Mouse (Mus musculus) CD8-positive naive resting alpha-beta T cell, adult 2 months (primary cell): ENCODE results near the gene 1500015O10Rik.

Experiments
- DNase-seq, 2 experiments: peaks; one replicate each; pipeline ENCODE4 v3.0.0; 2022; ENCODE audit warnings: low read depth in 2 of 2, low spot score in 2 of 2

The 1500015O10Rik gene

GRCm38 (mm10) chr1:43730491-43730924 is at the start of gene 1500015O10Rik:
TSS of gene 1500015O10Rik (plus strand) at chr1:43730602.
- DNase-seq: no peak

DNA sequence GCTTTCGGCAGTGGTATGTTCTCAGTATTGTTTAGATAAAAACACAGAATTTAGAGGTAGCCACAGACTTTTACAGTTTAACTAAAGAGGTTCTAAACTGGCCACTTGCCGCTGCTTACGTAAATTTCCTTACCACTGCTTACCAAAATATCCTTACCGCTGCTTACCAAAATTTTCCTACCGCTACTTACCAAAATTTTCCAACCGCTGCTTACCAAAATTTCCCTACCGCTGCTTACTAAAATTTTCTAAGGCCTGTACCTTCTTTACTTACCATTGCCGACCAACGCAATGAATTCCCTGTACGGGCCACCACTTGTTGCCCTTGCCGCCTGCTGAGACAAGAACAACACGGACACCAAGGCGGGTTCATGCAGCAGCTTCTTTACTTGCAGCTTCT is 40.4 kb upstream of the 1500015O10Rik start:
- no peak for DNase-seq

GRCm38 (mm10) chr1:43690507-43690906 is 39.9 kb upstream of the 1500015O10Rik start:
- no peak for DNase-seq

DNA sequence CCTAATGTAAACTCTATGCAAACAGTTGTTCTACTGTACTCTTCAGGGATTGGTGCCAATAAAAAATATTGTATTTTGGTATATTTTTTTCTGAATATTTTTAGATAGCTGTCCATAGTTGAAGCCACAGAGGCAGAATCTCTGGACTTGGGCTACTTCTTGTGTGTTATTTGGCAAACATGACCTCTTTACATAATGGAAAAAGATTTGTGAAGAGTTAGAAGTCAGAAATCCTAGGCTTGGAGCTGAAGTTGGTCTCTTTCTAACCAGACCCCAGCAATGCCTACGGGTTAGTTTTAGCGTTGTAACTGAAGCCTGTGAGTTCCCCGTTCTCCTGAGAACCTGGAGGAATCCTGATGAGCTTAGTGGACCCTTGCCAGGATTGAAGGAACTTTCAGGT is 36.3 kb upstream of the 1500015O10Rik start:
- no peak for DNase-seq

- no peak for DNase-seq
Measured at GRCm38 (mm10) chr1:43694851-43695545, 35.4 kb upstream of the 1500015O10Rik start.

DNA sequence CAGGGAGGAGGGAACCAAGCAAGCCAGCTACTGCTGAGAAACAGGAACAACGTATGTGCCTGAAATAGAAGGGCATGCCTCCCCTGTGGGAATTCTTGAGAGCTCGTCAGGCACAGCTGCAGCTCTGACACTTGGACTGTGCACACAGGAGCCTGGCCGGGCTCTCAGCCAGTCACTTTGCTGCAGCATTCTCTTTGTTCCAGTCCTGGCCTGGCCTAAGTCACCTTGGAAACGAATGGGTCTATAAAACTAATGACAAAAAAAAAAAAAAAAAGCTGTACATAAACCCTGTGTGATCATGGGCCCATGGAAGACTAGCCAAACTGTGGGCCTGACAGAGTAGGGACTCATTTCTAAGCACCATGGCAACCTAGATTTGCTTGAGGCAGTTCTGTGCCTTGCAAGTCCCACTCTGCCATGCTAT is 31.8 kb upstream of the 1500015O10Rik start:
- DNase-seq: no peak

DNA sequence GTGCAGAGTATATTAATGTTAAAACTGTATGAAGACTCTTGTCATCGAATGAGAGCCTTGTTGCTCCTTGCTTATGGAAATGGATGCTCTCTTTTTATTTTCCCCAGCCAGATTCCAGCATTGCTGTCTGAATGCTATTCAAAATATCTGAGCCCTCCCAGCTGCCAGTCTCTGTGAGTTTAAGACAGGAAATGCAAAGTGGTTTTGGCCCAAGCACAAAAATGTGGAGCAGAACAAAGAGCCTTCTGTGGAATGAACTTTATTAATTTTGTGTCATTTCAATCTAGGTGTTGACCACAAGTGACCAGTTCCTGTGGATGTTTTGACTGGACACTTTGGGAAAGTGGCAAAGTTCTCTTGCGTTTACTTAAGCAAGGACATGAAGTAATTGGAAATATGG is 15.6 kb upstream of the 1500015O10Rik start:
- no peak for DNase-seq

- no peak for DNase-seq
Measured at GRCm38 (mm10) chr1:43717967-43718366, 12.4 kb upstream of the 1500015O10Rik start.

DNA sequence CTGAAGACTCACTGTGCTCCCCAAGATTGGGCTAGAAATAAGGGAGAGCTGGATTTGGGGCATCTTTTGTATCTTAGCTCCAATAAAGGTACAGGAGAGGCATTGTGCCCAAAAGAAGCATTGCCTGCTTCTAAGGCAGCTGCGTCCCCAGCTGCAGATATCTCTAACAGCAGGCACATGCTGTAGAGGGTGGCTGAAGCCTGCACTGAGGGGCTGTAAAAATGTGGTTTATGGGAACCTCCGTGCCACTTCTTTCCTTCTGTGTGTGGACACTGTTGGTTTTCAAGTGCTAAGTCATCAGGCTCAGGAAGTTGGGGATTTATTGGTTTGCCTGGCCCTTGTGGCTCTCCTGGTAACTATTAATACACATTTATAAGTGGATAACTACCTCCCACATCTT is 11.6 kb upstream of the 1500015O10Rik start:
- DNase-seq: no peak

GRCm38 (mm10) chr1:43722459-43722858 is 7.9 kb upstream of the 1500015O10Rik start:
- no peak for DNase-seq

DNA sequence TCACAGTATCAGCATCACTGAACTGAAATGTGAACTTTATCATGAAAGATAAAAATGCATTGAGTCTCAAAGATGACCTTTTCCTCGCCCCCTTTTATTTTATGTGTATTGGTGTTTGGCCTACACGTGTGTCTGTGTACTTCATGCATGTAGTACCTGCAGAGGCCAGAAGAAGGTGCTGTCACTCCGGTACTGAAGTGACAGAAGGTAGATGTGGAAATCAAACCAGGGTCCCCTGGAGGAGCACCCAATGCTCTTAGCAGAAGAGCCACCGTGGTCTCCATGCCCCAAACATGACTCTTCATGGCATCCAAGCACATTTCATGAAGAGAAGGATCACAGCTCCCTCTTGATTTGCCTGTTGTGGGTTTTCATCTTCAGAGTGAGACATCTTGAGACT is 1.7 kb downstream of the 1500015O10Rik start:
- no peak for DNase-seq

DNA sequence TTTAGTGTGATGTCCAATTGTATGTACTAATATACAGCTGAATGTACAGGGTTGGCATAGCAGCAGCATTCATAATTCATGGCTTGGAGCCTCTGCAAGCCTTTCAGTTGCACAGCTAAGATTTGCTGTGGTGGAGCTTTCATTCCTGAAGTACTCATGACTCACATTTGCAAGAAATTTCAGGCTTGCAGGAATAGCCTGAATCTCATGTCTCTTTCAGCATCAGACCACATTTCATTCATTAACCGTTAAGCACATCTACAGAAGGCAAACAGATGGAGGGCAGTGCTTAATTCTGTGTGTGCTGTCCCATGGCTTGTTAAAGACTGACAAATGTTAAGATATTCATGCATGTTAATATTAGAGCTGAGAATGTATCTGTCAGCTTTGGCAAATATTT is 2.3 kb downstream of the 1500015O10Rik start:
- DNase-seq: no peak

GRCm38 (mm10) chr1:43737812-43738518 is 7.6 kb downstream of the 1500015O10Rik start:
- DNase-seq: peak in 1 of 2 experiments; percentile 5

- DNase-seq: no peak
Measured at GRCm38 (mm10) chr1:43738519-43738894, 8.1 kb downstream of the 1500015O10Rik start.

GRCm38 (mm10) chr1:43754448-43755312 is 24.3 kb downstream of the 1500015O10Rik start:
- no peak for DNase-seq

GRCm38 (mm10) chr1:43760085-43760484 is 29.7 kb downstream of the 1500015O10Rik start:
- DNase-seq: no peak

DNA sequence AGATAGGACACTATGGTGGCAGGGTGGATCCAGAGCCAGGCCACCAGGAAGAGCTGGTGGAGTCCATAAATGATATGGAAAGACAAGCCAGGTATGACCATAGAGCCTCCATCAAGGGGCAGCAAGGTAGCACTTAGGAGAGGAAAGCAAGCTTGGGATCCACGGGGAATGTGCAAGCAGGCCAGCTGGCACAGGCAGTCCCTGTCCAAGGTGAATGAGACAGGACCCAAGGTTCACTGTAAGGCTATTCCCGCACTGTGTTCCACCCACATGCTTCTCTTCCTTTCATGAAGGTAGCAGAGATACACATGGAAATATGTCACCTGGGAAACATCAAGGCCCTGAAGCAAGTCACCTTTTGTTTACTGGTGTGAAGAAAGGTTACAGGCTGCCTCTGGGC is 34.1 kb downstream of the 1500015O10Rik start:
- no peak for DNase-seq

DNA sequence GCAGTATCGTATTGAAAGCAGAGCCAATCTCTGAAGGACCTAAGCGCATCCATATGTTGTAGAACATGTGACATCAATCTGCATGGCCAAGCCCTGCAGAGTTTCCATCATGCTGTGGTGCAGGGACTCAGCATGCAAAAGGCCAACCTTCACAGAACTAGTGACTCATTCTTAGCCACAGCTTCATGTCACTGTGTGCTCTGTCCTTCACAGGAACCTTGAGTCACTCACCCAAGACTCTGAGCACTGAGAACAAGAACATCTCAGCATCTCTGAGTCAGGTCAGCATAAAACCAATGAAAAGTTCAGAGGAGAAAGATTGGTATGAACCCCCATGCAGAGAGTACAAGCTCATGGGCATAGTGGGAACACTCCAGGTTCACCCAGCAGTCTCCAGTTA is 35.9 kb downstream of the 1500015O10Rik start:
- no peak for DNase-seq

DNA sequence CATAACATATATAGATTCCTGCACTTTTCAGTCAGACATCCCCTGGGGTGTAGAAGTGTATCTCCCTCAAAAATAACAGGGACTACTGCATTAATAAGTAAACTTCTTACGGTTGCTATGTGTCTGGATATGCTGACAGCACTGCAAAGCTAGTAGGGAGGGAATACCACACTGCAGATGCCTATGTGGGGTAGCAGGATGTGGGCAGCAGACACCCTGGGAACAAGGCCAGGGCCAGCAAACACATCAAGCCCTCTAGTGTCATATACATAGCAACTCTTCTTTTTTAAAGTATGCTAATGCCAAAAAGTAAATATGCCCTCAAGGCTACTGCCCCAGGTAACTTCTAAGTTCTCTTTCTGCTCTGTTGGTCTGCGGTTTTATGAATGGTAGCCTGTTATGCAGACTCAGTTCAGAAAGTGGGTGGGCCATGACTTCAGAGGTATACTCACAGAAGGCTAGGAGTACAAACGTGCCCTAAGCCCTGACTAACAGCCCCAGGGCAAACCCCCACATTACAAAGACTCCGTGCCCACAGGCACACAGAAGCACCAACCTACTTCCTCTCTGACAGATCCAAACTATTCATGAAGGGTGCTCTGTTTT is 38.1 kb downstream of the 1500015O10Rik start:
- peak; percentile 53 to 59 for DNase-seq

DNA sequence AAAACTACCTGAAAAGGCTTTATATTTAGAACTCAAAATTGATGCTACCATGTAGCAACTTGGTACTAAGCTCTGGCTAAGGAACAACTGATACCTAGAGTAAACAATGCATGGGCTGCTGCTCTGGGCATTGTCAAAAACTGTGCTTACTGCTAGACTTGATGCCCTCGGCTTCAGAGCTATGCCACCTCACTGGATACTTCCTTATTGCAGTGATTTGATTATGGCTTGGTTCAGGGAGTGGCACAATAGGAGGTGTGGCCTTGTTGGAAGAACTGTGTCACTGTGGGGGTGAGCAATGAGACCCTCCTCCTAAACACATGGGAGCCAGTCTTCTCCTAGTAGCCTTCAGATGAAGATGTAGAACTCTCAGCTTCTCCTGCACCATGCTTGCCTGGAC is 38.9 kb downstream of the 1500015O10Rik start:
- DNase-seq: no peak

GRCm38 (mm10) chr1:43770032-43770431 is 39.6 kb downstream of the 1500015O10Rik start:
- DNase-seq: no peak
